Mouse (Mus musculus) gastrocnemius, adult 2 months (tissue): ENCODE measurements around the gene Atp5f1. TPM values are rescaled to one million over a fixed set of nuclear protein-coding genes. Genes with fewer than 3 reads are reported as not detected.
"Not testable (repeated sequence)": the region's sequence is repeated elsewhere in the genome, so short reads cannot be mapped to it uniquely, and the experiment has no call there.

Experiments used
- DNase-seq: peaks from one replicate; pipeline ENCODE4 v3.0.0; 2022
- H3K27ac ChIP-seq: fragments of 200-600 bp; 2 replicates; pipeline ENCODE4 v1.8.1; 2022; ENCODE audit warnings: mild to moderate bottlenecking
- H3K4me3 ChIP-seq: fragments of 200-600 bp; 2 replicates; pipeline ENCODE4 v1.8.1; 2022; ENCODE audit warnings: mild to moderate bottlenecking, moderate library complexity
- CTCF ChIP-seq: fragments of 200-600 bp; IDR thresholded peaks from 2 replicates; pipeline ENCODE4 v1.8.1; 2022; ENCODE audit warnings: antibody characterized with exemption, mild to moderate bottlenecking, moderate library complexity
- intact Hi-C: fragments of 180-260 bp; cut with DNase I; formaldehyde crosslinking; loops from one replicate; pipeline ENCODE4 v1.15.1; 2025
- total RNA-seq, 2 experiments: library from RNA; stranded (reverse); gene quantifications; 2 replicates each; pipeline ENCODE4 v1.2.3; 2021

Gene Atp5f1
- total RNA-seq, 2 experiments from 2014 or later: 520 to 826 TPM

GRCm38 (mm10) chr3:105927561-105928194, 32.2 kb downstream of the Atp5f1 start:
- Histone ChIP-seq H3K27ac (no peak overlapping the region), H3K4me3 (no peak overlapping the region)
- DNase-seq: no peak
- intact Hi-C loops: no loop called here
- no peak for TF ChIP-seq CTCF

DNA sequence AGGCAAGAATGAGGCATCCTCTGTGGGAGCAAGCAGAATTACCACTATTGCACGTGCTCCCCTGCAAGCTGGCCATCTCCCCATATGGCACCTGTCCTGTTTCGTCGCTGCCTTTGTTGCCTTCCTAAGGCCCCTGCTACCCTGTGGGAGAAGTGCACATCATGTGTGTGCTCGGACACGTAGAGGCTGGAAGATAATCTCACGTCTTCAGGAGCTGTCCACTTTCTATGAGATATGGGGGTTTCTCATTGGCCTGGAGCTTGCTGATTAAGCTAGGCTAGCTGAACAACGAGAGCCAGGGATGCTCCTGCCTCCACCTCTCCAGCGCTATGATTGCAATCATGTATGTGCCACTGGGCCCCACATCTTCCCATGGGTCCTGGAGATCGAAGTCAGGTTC, 35.3 kb downstream of the Atp5f1 start:
- TF ChIP-seq CTCF: no peak
- no peak for DNase-seq
- no peak overlapping the region for H3K4me3 ChIP-seq
- intact Hi-C loops: no loop called here
- H3K27ac ChIP-seq: no peak overlapping the region

GRCm38 (mm10) chr3:105921959-105922358, 37.9 kb downstream of the Atp5f1 start:
- H3K27ac ChIP-seq: no peak overlapping the region
- H3K4me3 ChIP-seq: no peak overlapping the region
- DNase-seq: no peak
- intact Hi-C loops: no loop called here
- no peak for TF ChIP-seq CTCF

DNA sequence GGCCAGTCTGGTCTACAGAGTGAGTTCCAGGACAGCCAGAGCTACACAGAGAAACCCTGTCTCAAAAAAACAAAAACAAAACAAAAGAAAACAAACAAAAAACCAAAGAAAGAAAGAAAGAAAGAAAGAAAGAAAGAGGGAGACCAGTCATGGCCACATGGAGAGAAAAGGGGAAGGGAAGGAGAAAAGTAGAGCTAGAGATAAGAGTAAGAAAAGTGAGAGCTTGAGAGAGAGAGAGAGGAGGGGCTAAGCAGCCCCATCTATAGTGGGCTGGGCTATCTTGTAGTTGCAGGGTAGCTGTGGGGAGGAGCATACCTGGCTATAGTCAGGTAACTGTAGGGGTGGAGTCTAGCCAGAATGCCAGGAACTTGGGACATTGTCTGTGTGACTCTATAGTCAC, 39.2 kb downstream of the Atp5f1 start:
- DNase-seq, H3K4me3 ChIP-seq, intact Hi-C loops, H3K27ac ChIP-seq: not testable (repeated sequence)

- intact Hi-C loops: no loop called here
- TF ChIP-seq CTCF: no peak
- H3K27ac ChIP-seq: no peak overlapping the region
- no peak overlapping the region for H3K4me3 ChIP-seq
- DNase-seq: no peak
Observed at GRCm38 (mm10) chr3:105918355-105918745, 41.5 kb downstream of the Atp5f1 start.

- Histone ChIP-seq H3K4me3 (no peak overlapping the region), H3K27ac (no peak overlapping the region)
- intact Hi-C loops: no loop called here
- TF ChIP-seq CTCF: no peak
- DNase-seq: no peak
Observed at GRCm38 (mm10) chr3:105917656-105918354, 42.1 kb downstream of the Atp5f1 start.

GRCm38 (mm10) chr3:105916455-105916854, 43.4 kb downstream of the Atp5f1 start:
- DNase-seq, intact Hi-C loops, H3K4me3 ChIP-seq, H3K27ac ChIP-seq: not testable (repeated sequence)

DNA sequence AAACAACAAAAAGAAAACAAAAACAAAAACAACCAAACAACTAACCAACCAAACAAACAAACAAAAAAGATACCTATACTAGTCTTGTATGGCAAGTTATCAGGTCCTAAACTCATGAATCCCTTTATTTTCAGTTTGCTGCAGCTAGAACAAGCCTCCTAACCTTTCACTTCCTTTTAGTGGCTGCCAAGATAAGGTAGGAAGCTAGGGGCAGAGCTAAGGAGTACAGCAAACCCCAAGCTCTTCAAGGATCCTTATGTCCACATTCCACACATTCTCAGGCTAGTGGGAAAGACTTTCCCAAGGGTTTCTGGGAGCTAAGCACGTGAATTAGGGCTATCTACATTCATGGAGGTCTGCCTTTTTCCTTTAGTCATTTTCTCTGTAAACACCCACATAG, 44.6 kb downstream of the Atp5f1 start:
- no peak for TF ChIP-seq CTCF
- no peak for DNase-seq
- intact Hi-C loops: no loop called here
- H3K27ac ChIP-seq: no peak overlapping the region
- no peak overlapping the region for H3K4me3 ChIP-seq

- H3K27ac ChIP-seq: no peak overlapping the region
- H3K4me3 ChIP-seq: no peak overlapping the region
- DNase-seq: no peak
- intact Hi-C loops: no loop called here
- no peak for TF ChIP-seq CTCF
Observed at GRCm38 (mm10) chr3:105913839-105914681, 45.8 kb downstream of the Atp5f1 start.

DNA sequence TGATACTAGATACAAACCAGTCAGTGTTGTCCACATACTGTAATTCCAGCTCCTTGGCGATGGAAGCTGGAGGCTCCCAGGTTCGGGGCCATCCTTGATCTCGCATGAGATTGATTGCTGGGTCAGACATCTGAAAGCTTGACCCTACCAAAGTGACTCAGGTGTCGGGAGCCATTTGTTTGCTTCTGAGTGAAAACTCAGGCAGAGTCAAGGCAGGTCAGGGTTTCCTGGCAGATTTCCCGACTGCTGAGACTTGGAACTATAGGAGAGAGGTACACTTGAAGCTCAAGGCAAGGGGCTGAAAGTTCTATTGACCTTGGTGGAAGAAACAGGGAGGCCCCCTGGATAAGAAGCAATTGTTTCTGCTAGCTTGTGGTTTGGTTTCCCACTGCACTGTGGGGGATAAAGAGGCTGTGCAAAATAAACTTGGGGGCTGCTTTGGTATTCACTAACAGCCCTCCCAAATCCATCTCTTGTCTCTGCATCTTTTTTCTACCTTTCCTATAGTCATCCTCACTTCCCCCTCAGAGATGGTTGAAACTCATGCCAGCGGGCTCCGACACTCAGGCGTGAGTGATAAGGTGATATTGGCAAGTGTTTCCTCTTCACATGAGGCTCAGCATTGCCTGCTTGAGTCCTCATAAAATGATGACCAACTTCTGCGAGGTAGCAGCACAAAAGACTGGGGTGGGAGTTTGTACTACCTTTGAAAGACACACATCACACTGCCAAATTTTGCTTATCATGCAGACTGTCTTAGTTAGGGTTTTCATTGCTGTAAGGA, 47.6 kb downstream of the Atp5f1 start:
- TF ChIP-seq CTCF: no peak
- H3K27ac ChIP-seq: no peak overlapping the region
- intact Hi-C loops: no loop called here

DNA sequence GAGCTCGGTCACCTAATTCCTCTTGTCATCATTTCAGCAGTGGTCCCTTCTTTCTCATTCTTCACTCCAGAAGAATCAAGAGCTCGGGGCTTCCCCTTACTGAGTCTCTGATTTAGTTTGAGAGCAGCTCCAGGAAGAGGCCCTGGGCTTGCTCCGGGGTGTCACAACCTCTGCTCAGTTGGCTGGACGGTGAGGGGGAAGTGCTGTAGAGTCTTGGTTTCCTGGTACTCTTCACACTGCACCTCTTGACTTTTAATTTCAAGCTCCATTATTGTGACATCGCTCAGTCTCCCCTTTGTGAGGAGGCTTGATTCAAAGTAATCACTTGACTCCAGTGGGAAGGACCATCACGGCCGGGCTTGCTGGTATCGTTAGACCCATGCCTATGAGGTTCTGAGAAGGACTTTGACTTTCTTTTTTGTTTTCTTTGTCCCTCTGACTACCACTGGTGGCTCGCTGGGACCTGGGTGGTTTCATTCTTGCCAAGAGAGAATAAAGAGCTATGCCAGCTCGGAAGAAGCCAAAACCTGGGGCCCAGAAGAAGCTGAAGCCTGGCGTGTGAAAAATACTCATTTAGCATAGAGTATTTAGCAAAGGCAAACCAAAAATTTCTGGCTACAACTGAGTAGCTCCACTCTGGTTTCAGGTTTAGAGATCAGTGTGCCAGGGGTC, 49.2 kb downstream of the Atp5f1 start:
- DNase-seq: no peak
- Histone ChIP-seq H3K4me3 (no peak overlapping the region), H3K27ac (no peak overlapping the region)
- no peak for TF ChIP-seq CTCF
- intact Hi-C loops: no loop called here

More for the DNA sequence above, 47.6 kb downstream of the Atp5f1 start:
- no peak overlapping the region for H3K4me3 ChIP-seq
- no peak for DNase-seq

GRCm38 (mm10) chr3:105908976-105909375, 50.9 kb downstream of the Atp5f1 start:
- Histone ChIP-seq H3K27ac (no peak overlapping the region), H3K4me3 (no peak overlapping the region)
- DNase-seq: no peak
- TF ChIP-seq CTCF: no peak
- intact Hi-C loops: no loop called here
